Mouse (Mus musculus): ENCODE data around the gene C2cd4d. TPM values are rescaled to one million over a fixed set of nuclear protein-coding genes. Genes with fewer than 3 reads are reported as not detected.
A peak's percentile ranks its signal among the peaks of the same experiment; 100 is the strongest.

The C2cd4d gene
- polyA plus RNA-seq, 1 experiment from 2014 or later: not detected

- H3K27ac ChIP-seq: no peak overlapping the region
- DNase-seq: no peak
- peak overlapping the region; percentile 36; the same call in 1 of the 2 replicates for H3K9ac ChIP-seq
- peak overlapping the region; percentile 43 for H3K4me3 ChIP-seq (replicated peaks)
- H3K4me2 ChIP-seq: peak overlapping the region; percentile 62
- H3K27me3 ChIP-seq: peaks cover 51% of the 10 kb centered on the region
- ATAC-seq (ENCODE audit: low read depth): no peak
- H3K36me3 ChIP-seq: no peaks in the 10 kb centered on the region
- H3K9me3 ChIP-seq (replicated peaks): no peaks in the 10 kb centered on the region
- 6% methylated on average over 23 of the region's 23 CpGs for WGBS (ENCODE audit: insufficient replicate concordance)
- peaks cover 4% of the 10 kb centered on the region; the same call in 1 of the 2 replicates for H3K4me1 ChIP-seq (replicated peaks)
These were observed 1.9 kb downstream of the C2cd4d start for GRCm38 (mm10) chr3:94364154-94364526.

GRCm38 (mm10) chr3:94366761-94367160, 4.5 kb downstream of the C2cd4d start:
- 18% methylated on average over 3 of the region's 3 CpGs for WGBS (ENCODE audit: insufficient replicate concordance)
- Histone ChIP-seq H3K27ac (no peak overlapping the region), H3K4me1 (replicated peaks) (peaks cover 4% of the 10 kb centered on the region; the same call in 1 of the 2 replicates), H3K9ac (no peak overlapping the region), H3K4me3 (replicated peaks) (no peak overlapping the region), H3K27me3 (peaks cover 48% of the 10 kb centered on the region), H3K4me2 (no peak overlapping the region), H3K36me3 (no peaks in the 10 kb centered on the region), H3K9me3 (replicated peaks) (no peaks in the 10 kb centered on the region)
- DNase-seq: peak; percentile 45
- no peak for ATAC-seq (ENCODE audit: low read depth)

- H3K27ac ChIP-seq: no peak overlapping the region
- no peaks in the 10 kb centered on the region for H3K9me3 ChIP-seq (replicated peaks)
- H3K36me3 ChIP-seq: no peaks in the 10 kb centered on the region
- DNase-seq (no peak), ATAC-seq (ENCODE audit: low read depth) (no peak)
- H3K9ac ChIP-seq: no peak overlapping the region
- WGBS (ENCODE audit: insufficient replicate concordance): 61% methylated on average over 6 of the region's 6 CpGs
- H3K4me2 ChIP-seq: no peak overlapping the region
- peaks cover 44% of the 10 kb centered on the region for H3K27me3 ChIP-seq
- H3K4me1 ChIP-seq (replicated peaks): peaks cover 4% of the 10 kb centered on the region; the same call in 1 of the 2 replicates
- H3K4me3 ChIP-seq (replicated peaks): no peak overlapping the region
These were observed 5.3 kb downstream of the C2cd4d start for GRCm38 (mm10) chr3:94367511-94367910.

GRCm38 (mm10) chr3:94368631-94369030, 6.4 kb downstream of the C2cd4d start:
- H3K4me1 ChIP-seq (replicated peaks): peaks cover 9% of the 10 kb centered on the region
- H3K4me3 ChIP-seq (replicated peaks): no peak overlapping the region
- ATAC-seq (ENCODE audit: low read depth): no peak
- H3K4me2 ChIP-seq: no peak overlapping the region
- no peak overlapping the region for H3K27ac ChIP-seq
- H3K27me3 ChIP-seq: peaks cover 33% of the 10 kb centered on the region
- 42% methylated on average over 6 of the region's 6 CpGs for WGBS (ENCODE audit: insufficient replicate concordance)
- no peaks in the 10 kb centered on the region for H3K36me3 ChIP-seq
- H3K9me3 ChIP-seq (replicated peaks): no peaks in the 10 kb centered on the region
- DNase-seq: no peak
- no peak overlapping the region for H3K9ac ChIP-seq

- H3K36me3 ChIP-seq: no peaks in the 10 kb centered on the region
- H3K27ac ChIP-seq: no peak overlapping the region
- H3K4me2 ChIP-seq: no peak overlapping the region
- H3K9ac ChIP-seq: no peak overlapping the region
- H3K9me3 ChIP-seq (replicated peaks): no peaks in the 10 kb centered on the region
- ATAC-seq (ENCODE audit: low read depth): peak; percentile 45
- WGBS (ENCODE audit: insufficient replicate concordance): 27% methylated on average over 2 of the region's 2 CpGs
- no peak overlapping the region for H3K4me3 ChIP-seq (replicated peaks)
- H3K4me1 ChIP-seq (replicated peaks): peaks cover 12% of the 10 kb centered on the region
- peaks cover 22% of the 10 kb centered on the region for H3K27me3 ChIP-seq
- no peak for DNase-seq
These were observed 7.5 kb downstream of the C2cd4d start for GRCm38 (mm10) chr3:94369709-94370108.

GRCm38 (mm10) chr3:94371637-94372036, 9.4 kb downstream of the C2cd4d start:
- Histone ChIP-seq H3K27me3 (0 out of 2 replicates have a peak, but pooled peaks cover 5% of the 10 kb centered on the region), H3K4me2 (no peak overlapping the region), H3K4me1 (replicated peaks) (peaks cover 12% of the 10 kb centered on the region), H3K36me3 (no peaks in the 10 kb centered on the region), H3K9me3 (replicated peaks) (no peaks in the 10 kb centered on the region), H3K4me3 (replicated peaks) (no peak overlapping the region), H3K9ac (no peak overlapping the region), H3K27ac (no peak overlapping the region)
- 12% methylated on average over 11 of the region's 11 CpGs for WGBS (ENCODE audit: insufficient replicate concordance)
- DNase-seq: peak; percentile 12
- peak; percentile 50 for ATAC-seq (ENCODE audit: low read depth)

- H3K4me3 ChIP-seq (replicated peaks): no peak overlapping the region
- peaks cover 12% of the 10 kb centered on the region for H3K4me1 ChIP-seq (replicated peaks)
- H3K27me3 ChIP-seq: 0 out of 2 replicates have a peak, but pooled peaks cover 5% of the 10 kb centered on the region
- no peak overlapping the region for H3K27ac ChIP-seq
- no peak overlapping the region for H3K9ac ChIP-seq
- H3K9me3 ChIP-seq (replicated peaks): no peaks in the 10 kb centered on the region
- no peaks in the 10 kb centered on the region for H3K36me3 ChIP-seq
- WGBS (ENCODE audit: insufficient replicate concordance): 0% methylated on average over 2 of the region's 3 CpGs
- no peak overlapping the region for H3K4me2 ChIP-seq
- ATAC-seq (ENCODE audit: low read depth) (no peak), DNase-seq (no peak)
These were observed 9.8 kb downstream of the C2cd4d start for GRCm38 (mm10) chr3:94372038-94372437.

GRCm38 (mm10) chr3:94372641-94373040, 10.4 kb downstream of the C2cd4d start, which contains the start of gene Rorc:
TSS of gene Rorc (plus strand) at chr3:94372794.
- H3K27ac ChIP-seq: no peak within 1 kb of the TSS

GRCm38 (mm10) chr3:94373090-94373489, 10.9 kb downstream of the C2cd4d start:
- Histone ChIP-seq H3K27ac (no peak overlapping the region), H3K9me3 (replicated peaks) (no peaks in the 10 kb centered on the region), H3K4me1 (replicated peaks) (peaks cover 12% of the 10 kb centered on the region), H3K27me3 (0 out of 2 replicates have a peak, but pooled peaks cover 5% of the 10 kb centered on the region), H3K36me3 (no peaks in the 10 kb centered on the region), H3K4me2 (peak overlapping the region; percentile 19), H3K4me3 (replicated peaks) (no peak overlapping the region), H3K9ac (peak overlapping the region; percentile 9; the same call in 1 of the 2 replicates)
- 6% methylated on average over 10 of the region's 10 CpGs for WGBS (ENCODE audit: insufficient replicate concordance)
- DNase-seq (no peak), ATAC-seq (ENCODE audit: low read depth) (no peak)

More at GRCm38 (mm10) chr3:94372641-94373040, 10.4 kb downstream of the C2cd4d start, which contains the start of gene Rorc:
- no peaks in the 10 kb centered on the region for H3K9me3 ChIP-seq (replicated peaks)
- H3K4me1 ChIP-seq (replicated peaks): peaks cover 12% of the 10 kb centered on the region
- ATAC-seq (ENCODE audit: low read depth): no peak
- peak within 1 kb of the TSS; percentile 19 for H3K4me2 ChIP-seq
- H3K9ac ChIP-seq: peak within 1 kb of the TSS; percentile 9; the same call in 1 of the 2 replicates
- H3K4me3 ChIP-seq (replicated peaks): no peak within 1 kb of the TSS
- H3K27me3 ChIP-seq: 0 out of 2 replicates have a peak, but pooled peaks cover 5% of the 10 kb centered on the region
- H3K36me3 ChIP-seq: no peaks in the 10 kb centered on the region
- 19% methylated on average over 5 of the region's 5 CpGs for WGBS (ENCODE audit: insufficient replicate concordance)
- DNase-seq: no peak

GRCm38 (mm10) chr3:94373597-94374011, 11.4 kb downstream of the C2cd4d start:
- Histone ChIP-seq H3K36me3 (no peaks in the 10 kb centered on the region), H3K9ac (no peak overlapping the region), H3K27ac (no peak overlapping the region), H3K4me2 (peak overlapping the region; percentile 19), H3K4me3 (replicated peaks) (no peak overlapping the region), H3K27me3 (0 out of 2 replicates have a peak, but pooled peaks cover 5% of the 10 kb centered on the region), H3K4me1 (replicated peaks) (peaks cover 12% of the 10 kb centered on the region), H3K9me3 (replicated peaks) (no peaks in the 10 kb centered on the region)
- no peak for DNase-seq
- ATAC-seq (ENCODE audit: low read depth): no peak
- 8% methylated on average over 5 of the region's 5 CpGs for WGBS (ENCODE audit: insufficient replicate concordance)

GRCm38 (mm10) chr3:94374636-94375035, 12.4 kb downstream of the C2cd4d start:
- H3K9ac ChIP-seq: no peak overlapping the region
- H3K4me3 ChIP-seq (replicated peaks): no peak overlapping the region
- peaks cover 12% of the 10 kb centered on the region for H3K4me1 ChIP-seq (replicated peaks)
- no peak overlapping the region for H3K27ac ChIP-seq
- ATAC-seq (ENCODE audit: low read depth): no peak
- H3K9me3 ChIP-seq (replicated peaks): no peaks in the 10 kb centered on the region
- H3K27me3 ChIP-seq: 0 out of 2 replicates have a peak, but pooled peaks cover 5% of the 10 kb centered on the region
- H3K4me2 ChIP-seq: no peak overlapping the region
- no peaks in the 10 kb centered on the region for H3K36me3 ChIP-seq
- DNase-seq: no peak

- Histone ChIP-seq H3K27me3 (0 out of 2 replicates have a peak, but pooled peaks cover 5% of the 10 kb centered on the region), H3K36me3 (no peaks in the 10 kb centered on the region), H3K4me2 (no peak overlapping the region), H3K9ac (no peak overlapping the region), H3K27ac (no peak overlapping the region), H3K4me1 (replicated peaks) (peaks cover 12% of the 10 kb centered on the region), H3K4me3 (replicated peaks) (no peak overlapping the region), H3K9me3 (replicated peaks) (no peaks in the 10 kb centered on the region)
- 36% methylated on average over 2 of the region's 2 CpGs for WGBS (ENCODE audit: insufficient replicate concordance)
- ATAC-seq (ENCODE audit: low read depth) (no peak), DNase-seq (no peak)
These were observed 12.9 kb downstream of the C2cd4d start for GRCm38 (mm10) chr3:94375146-94375545.
